Mouse (Mus musculus) forebrain, embryonic 16.5 days (tissue): ENCODE data around the gene Ankfy1. TPM values are rescaled to one million over a fixed set of nuclear protein-coding genes. Genes with fewer than 3 reads are reported as not detected.

Source experiments
- ATAC-seq: fragments of 200-750 bp; cut with Nextera tagmentation; 2 replicates; pipeline ENCODE4 v1.8.0; 2017; ENCODE audit warnings: mild to moderate bottlenecking, moderate library complexity
- H3K27ac ChIP-seq: fragments of 300-500 bp; sonication (generic); 2 replicates; pipeline ENCODE4 v1.5.1; 2014; ENCODE audit warnings: low read length, control low read depth
- H3K27me3 ChIP-seq: fragments of 300-500 bp; sonication (generic); replicated peaks from 2 replicates; pipeline ENCODE4 v1.6.1; 2014; ENCODE audit warnings: low read length; ENCODE audit not compliant: control insufficient read depth, insufficient read depth
- H3K36me3 ChIP-seq: fragments of 300-500 bp; sonication (generic); 2 replicates; pipeline ENCODE4 v1.6.1; 2014; ENCODE audit not compliant: control insufficient read depth, insufficient read depth
- H3K4me1 ChIP-seq: fragments of 300-500 bp; sonication (generic); replicated peaks from 2 replicates; pipeline ENCODE4 v1.6.1; 2014; ENCODE audit warnings: low read length; ENCODE audit not compliant: control insufficient read depth, insufficient read depth
- H3K4me2 ChIP-seq: fragments of 300-500 bp; sonication (generic); 2 replicates; pipeline ENCODE4 v1.6.1; 2014; ENCODE audit warnings: mild to moderate bottlenecking, low read length, control low read depth
- H3K4me3 ChIP-seq: fragments of 300-500 bp; sonication (generic); replicated peaks from 2 replicates; pipeline ENCODE4 v1.5.1; 2014; ENCODE audit warnings: mild to moderate bottlenecking, low read length, control low read depth
- H3K9ac ChIP-seq: fragments of 300-500 bp; sonication (generic); replicated peaks from 2 replicates; pipeline ENCODE4 v1.6.1; 2014; ENCODE audit warnings: low read depth, low read length, control low read depth
- H3K9me3 ChIP-seq: fragments of 300-500 bp; sonication (generic); 2 replicates; pipeline ENCODE4 v1.6.1; 2016; ENCODE audit warnings: low read length; ENCODE audit not compliant: control insufficient read depth
- WGBS: fragments of 180-500 bp; shearing (Covaris S2); extraction: QIAGEN DNeasy Blood & Tissue Kit; methylation state at CpG from one replicate; pipeline ENCODE4 v1.1.7; 2014; 5-methylcytosine and 5-hydroxymethylcytosine counted together
- polyA plus RNA-seq: library from polyadenylated mRNA; unstranded; fragments of >200 nt; fragmentation: Nextera tagmentation; extraction: Ambion mirVana; gene quantifications from 2 replicates; pipeline ENCODE4 v1.2.1, GENCODE M21; 2015

The Ankfy1 gene
- polyA plus RNA-seq, 1 experiment from 2014 or later = 34.8 TPM

GRCm38 (mm10) chr11:72672438-72672837 is 17.4 kb upstream of the Ankfy1 start:
- 89% methylated on average over 1 of the region's 1 CpGs for WGBS
- Histone ChIP-seq H3K9me3 (no peaks in the 10 kb centered on the region), H3K4me1 (0 out of 2 replicates have a peak, but pooled peaks cover 2% of the 10 kb centered on the region), H3K4me2 (no peak overlapping the region), H3K27me3 (no peaks in the 10 kb centered on the region), H3K9ac (no peak overlapping the region), H3K27ac (no peak overlapping the region), H3K36me3 (no peaks in the 10 kb centered on the region), H3K4me3 (no peak overlapping the region)
- no peak for ATAC-seq

GRCm38 (mm10) chr11:72675280-72675679 is 14.5 kb upstream of the Ankfy1 start:
- H3K9ac ChIP-seq = no peak overlapping the region
- no peak overlapping the region for H3K4me3 ChIP-seq
- 0 out of 2 replicates have a peak, but pooled peaks cover under 1% of the 10 kb centered on the region for H3K36me3 ChIP-seq
- no peak for ATAC-seq
- 0 out of 2 replicates have a peak, but pooled peaks cover 2% of the 10 kb centered on the region for H3K4me1 ChIP-seq
- H3K27me3 ChIP-seq = no peaks in the 10 kb centered on the region
- H3K9me3 ChIP-seq = no peaks in the 10 kb centered on the region
- no peak overlapping the region for H3K27ac ChIP-seq
- WGBS = 38% methylated on average over 2 of the region's 2 CpGs
- H3K4me2 ChIP-seq = no peak overlapping the region

GRCm38 (mm10) chr11:72680726-72681125 is 9.1 kb upstream of the Ankfy1 start:
- Histone ChIP-seq H3K9me3 (no peaks in the 10 kb centered on the region), H3K27me3 (no peaks in the 10 kb centered on the region), H3K27ac (no peak overlapping the region), H3K9ac (no peak overlapping the region), H3K36me3 (0 out of 2 replicates have a peak, but pooled peaks cover 2% of the 10 kb centered on the region), H3K4me1 (no peaks in the 10 kb centered on the region), H3K4me2 (no peak overlapping the region), H3K4me3 (no peak overlapping the region)
- ATAC-seq = no peak

GRCm38 (mm10) chr11:72683402-72683801 is 6.4 kb upstream of the Ankfy1 start:
- Histone ChIP-seq H3K36me3 (0 out of 2 replicates have a peak, but pooled peaks cover 2% of the 10 kb centered on the region), H3K4me2 (no peak overlapping the region), H3K9ac (no peak overlapping the region), H3K4me3 (no peak overlapping the region), H3K27me3 (no peaks in the 10 kb centered on the region), H3K4me1 (no peaks in the 10 kb centered on the region), H3K9me3 (no peaks in the 10 kb centered on the region), H3K27ac (no peak overlapping the region)
- 83% methylated on average over 2 of the region's 2 CpGs for WGBS
- ATAC-seq = no peak

GRCm38 (mm10) chr11:72686697-72687096 is 3.1 kb upstream of the Ankfy1 start:
- Histone ChIP-seq H3K4me1 (peaks cover 15% of the 10 kb centered on the region), H3K9ac (no peak overlapping the region)
- no peak for ATAC-seq

GRCm38 (mm10) chr11:72688242-72688641 is 1.6 kb upstream of the Ankfy1 start:
- no peak overlapping the region for H3K27ac ChIP-seq
- no peak overlapping the region for H3K9ac ChIP-seq
- no peak overlapping the region for H3K4me2 ChIP-seq
- H3K4me3 ChIP-seq = no peak overlapping the region
- H3K9me3 ChIP-seq = no peaks in the 10 kb centered on the region
- ATAC-seq = no peak
- H3K27me3 ChIP-seq = no peaks in the 10 kb centered on the region
- H3K4me1 ChIP-seq = peaks cover 20% of the 10 kb centered on the region
- H3K36me3 ChIP-seq = no peaks in the 10 kb centered on the region
- WGBS = 8% methylated on average over 5 of the region's 5 CpGs

More at GRCm38 (mm10) chr11:72686697-72687096, 3.1 kb upstream of the Ankfy1 start:
- H3K4me3 ChIP-seq = no peak overlapping the region
- no peaks in the 10 kb centered on the region for H3K36me3 ChIP-seq
- H3K4me2 ChIP-seq = no peak overlapping the region
- H3K27ac ChIP-seq = no peak overlapping the region
- no peaks in the 10 kb centered on the region for H3K9me3 ChIP-seq
- no peaks in the 10 kb centered on the region for H3K27me3 ChIP-seq

- peak overlapping the region; percentile 64 for H3K4me2 ChIP-seq
- H3K9ac ChIP-seq = peak overlapping the region; percentile 87
- H3K27me3 ChIP-seq = no peaks in the 10 kb centered on the region
- no peaks in the 10 kb centered on the region for H3K9me3 ChIP-seq
- 70% methylated on average over 3 of the region's 3 CpGs for WGBS
- H3K4me3 ChIP-seq = peak overlapping the region; percentile 74
- H3K36me3 ChIP-seq = no peaks in the 10 kb centered on the region
- H3K27ac ChIP-seq = no peak overlapping the region
- ATAC-seq = no peak
- peaks cover 20% of the 10 kb centered on the region for H3K4me1 ChIP-seq
Measured at GRCm38 (mm10) chr11:72689115-72689514, 691 bp upstream of the Ankfy1 start.

- no peak overlapping the region for H3K4me2 ChIP-seq
- no peak overlapping the region for H3K4me3 ChIP-seq
- WGBS = 74% methylated on average over 4 of the region's 4 CpGs
Measured at GRCm38 (mm10) chr11:72692353-72692752, 2.5 kb downstream of the Ankfy1 start.

GRCm38 (mm10) chr11:72695025-72695424 is 5.2 kb downstream of the Ankfy1 start:
- H3K4me1 ChIP-seq = peaks cover 17% of the 10 kb centered on the region
- WGBS = 94% methylated on average over 3 of the region's 3 CpGs
- ATAC-seq = no peak
- H3K4me2 ChIP-seq = no peak overlapping the region
- no peak overlapping the region for H3K27ac ChIP-seq
- H3K27me3 ChIP-seq = no peaks in the 10 kb centered on the region
- H3K9me3 ChIP-seq = no peaks in the 10 kb centered on the region
- H3K4me3 ChIP-seq = no peak overlapping the region
- H3K36me3 ChIP-seq = peaks cover 4% of the 10 kb centered on the region
- H3K9ac ChIP-seq = no peak overlapping the region

More at GRCm38 (mm10) chr11:72692353-72692752, 2.5 kb downstream of the Ankfy1 start:
- Histone ChIP-seq H3K36me3 (no peaks in the 10 kb centered on the region), H3K9me3 (no peaks in the 10 kb centered on the region), H3K27me3 (no peaks in the 10 kb centered on the region), H3K4me1 (peaks cover 20% of the 10 kb centered on the region), H3K9ac (no peak overlapping the region), H3K27ac (no peak overlapping the region)
- no peak for ATAC-seq

GRCm38 (mm10) chr11:72696368-72696971 is 6.7 kb downstream of the Ankfy1 start:
- peaks cover 4% of the 10 kb centered on the region for H3K36me3 ChIP-seq
- no peak overlapping the region for H3K27ac ChIP-seq
- 95% methylated on average over 2 of the region's 2 CpGs for WGBS
- no peak overlapping the region for H3K4me3 ChIP-seq
- H3K9me3 ChIP-seq = no peaks in the 10 kb centered on the region
- H3K4me1 ChIP-seq = peaks cover 7% of the 10 kb centered on the region
- H3K27me3 ChIP-seq = no peaks in the 10 kb centered on the region
- ATAC-seq = no peak
- H3K9ac ChIP-seq = no peak overlapping the region
- H3K4me2 ChIP-seq = no peak overlapping the region
